Mouse (Mus musculus) heart, embryonic 14.5 days (tissue): ENCODE measurements at regions not wholly inside any gene's neighbourhood (a gene's known extent, or its start where the extent isn't known, plus 50 kb on each side); places are given as distances from the start of the nearest gene placed in this dataset.

Experiments
- ATAC-seq: fragments of 200-750 bp; cut with Nextera tagmentation; 2 replicates; pipeline ENCODE4 v1.8.0; 2017; ENCODE audit warnings: low read depth, moderate TSS enrichment; ENCODE audit not compliant: insufficient number of reproducible peaks, insufficient read depth, low FRiP score
- H3K27ac ChIP-seq, 2 experiments: fragments of 200-500 bp in 1 of 2; fragments of 300-500 bp in 1 of 2; sonication (generic) in 1 of 2; replicated peaks in 1 of 2; 2 replicates each; pipeline ENCODE4 v1.5.1; 2012 to 2014; ENCODE audit warnings: low read depth in 2 of 2, low read length in 2 of 2, control low read depth in 1 of 2, mild to moderate bottlenecking in 1 of 2, mixed read lengths in 1 of 2; ENCODE audit not compliant: control insufficient read depth in 1 of 2, insufficient read depth in 1 of 2
- H3K27me3 ChIP-seq: fragments of 300-500 bp; sonication (generic); 2 replicates; pipeline ENCODE4 v1.6.1; 2014; ENCODE audit warnings: mild to moderate bottlenecking, low read length, control low read depth; ENCODE audit not compliant: control insufficient read depth, insufficient read depth
- H3K36me3 ChIP-seq: fragments of 300-500 bp; sonication (generic); 2 replicates; pipeline ENCODE4 v1.6.1; 2014; ENCODE audit warnings: mild to moderate bottlenecking, control low read depth, low read length, mixed read lengths; ENCODE audit not compliant: control insufficient read depth, insufficient read depth
- H3K4me1 ChIP-seq, 2 experiments: fragments of 200-500 bp in 1 of 2; fragments of 300-500 bp in 1 of 2; sonication (generic) in 1 of 2; 2 replicates each; pipeline ENCODE4 v1.6.1; 2012 to 2014; ENCODE audit warnings: low read length in 2 of 2, control low read depth in 1 of 2, mixed read lengths in 1 of 2; ENCODE audit not compliant: control insufficient read depth in 2 of 2, insufficient read depth in 2 of 2
- H3K4me2 ChIP-seq: fragments of 300-500 bp; sonication (generic); 2 replicates; pipeline ENCODE4 v1.6.1; 2014; ENCODE audit warnings: mild to moderate bottlenecking, low read length
- H3K4me3 ChIP-seq, 2 experiments: fragments of 200-500 bp in 1 of 2; fragments of 300-500 bp in 1 of 2; sonication (generic) in 1 of 2; 2 replicates each; pipeline ENCODE4 v1.5.1; 2012 to 2014; ENCODE audit warnings: low read length in 2 of 2, mild to moderate bottlenecking in 2 of 2, control low read depth in 1 of 2, low read depth in 1 of 2, moderate library complexity in 1 of 2; ENCODE audit not compliant: control insufficient read depth in 1 of 2, insufficient read depth in 1 of 2
- H3K9ac ChIP-seq: fragments of 300-500 bp; sonication (generic); 2 replicates; pipeline ENCODE4 v1.6.1; 2014; ENCODE audit warnings: mild to moderate bottlenecking, low read length
- H3K9me3 ChIP-seq: fragments of 300-500 bp; sonication (generic); 2 replicates; pipeline ENCODE4 v1.6.1; 2016; ENCODE audit warnings: low read length, control low read depth; ENCODE audit not compliant: control insufficient read depth
- WGBS: fragments of 180-500 bp; shearing (Covaris S2); extraction: QIAGEN DNeasy Blood & Tissue Kit; methylation state at CpG from one replicate; pipeline ENCODE4 v1.1.7; 2014; 5-methylcytosine and 5-hydroxymethylcytosine counted together

DNA sequence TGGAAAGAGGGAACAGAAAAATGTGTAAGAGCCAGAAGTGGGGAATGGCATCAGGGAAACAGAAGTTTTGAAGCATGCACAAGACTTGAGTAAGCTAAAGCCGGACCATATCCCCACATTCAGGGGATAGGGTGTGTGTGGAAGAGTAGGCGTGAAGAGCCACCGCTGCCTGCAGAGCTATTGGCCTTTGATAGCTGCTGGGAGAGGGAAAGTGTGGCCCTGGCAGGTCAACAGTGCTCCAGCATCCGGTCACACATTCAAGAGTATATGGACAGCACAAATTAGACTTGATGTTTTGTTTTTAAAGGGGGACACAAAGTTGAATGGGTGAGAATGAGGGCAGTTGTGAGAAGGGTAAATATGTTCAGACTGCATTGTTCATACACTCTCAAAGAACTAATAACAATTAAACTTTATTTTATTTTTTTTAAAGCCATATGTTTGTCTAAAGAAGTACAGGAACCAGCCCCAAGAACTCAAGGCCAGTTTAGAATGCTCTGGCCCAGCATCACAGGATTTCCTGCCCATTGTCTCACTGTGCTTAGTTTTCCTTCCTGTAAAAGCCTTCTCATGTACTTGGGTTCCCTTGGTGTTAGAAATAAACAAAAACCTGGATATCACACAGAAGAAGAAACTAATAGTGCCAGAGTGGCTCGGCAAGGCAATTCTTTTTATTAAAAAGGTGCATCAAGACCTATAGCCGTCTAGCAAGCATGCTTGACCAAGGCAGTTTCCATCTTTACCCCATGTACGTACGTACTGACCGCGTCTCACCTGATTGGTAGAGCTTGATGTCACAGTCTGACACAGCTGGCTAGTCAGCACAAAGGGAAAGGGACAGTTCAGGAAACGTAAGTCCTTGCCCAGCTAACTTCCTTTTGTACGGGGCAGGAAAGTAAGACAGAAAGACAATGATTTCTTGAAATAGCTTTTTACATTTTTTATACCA is 144.6 kb upstream of the Rbbp6 start:
- peak; percentile 76 for ATAC-seq
- Histone ChIP-seq H3K27ac (peak overlapping the region; percentile 66 to 69), H3K4me3 (no peak overlapping the region), H3K4me1 (no peaks in the 10 kb centered on the region), H3K27me3 (no peaks in the 10 kb centered on the region), H3K4me2 (no peak overlapping the region), H3K9ac (no peak overlapping the region), H3K9me3 (no peaks in the 10 kb centered on the region), H3K36me3 (no peaks in the 10 kb centered on the region)
- WGBS = 58% methylated on average over 12 of the region's 12 CpGs

- no peak overlapping the region for H3K4me2 ChIP-seq
- H3K9me3 ChIP-seq = no peaks in the 10 kb centered on the region
- no peaks in the 10 kb centered on the region for H3K4me1 ChIP-seq
- no peak overlapping the region for H3K9ac ChIP-seq
- H3K36me3 ChIP-seq = no peaks in the 10 kb centered on the region
- ATAC-seq = no peak
- H3K4me3 ChIP-seq = no peak overlapping the region
- no peak overlapping the region for H3K27ac ChIP-seq
- H3K27me3 ChIP-seq = no peaks in the 10 kb centered on the region
- 64% methylated on average over 6 of the region's 6 CpGs for WGBS
Observed at GRCm38 (mm10) chr7:122823429-122823828, 142.1 kb upstream of the Rbbp6 start.

DNA sequence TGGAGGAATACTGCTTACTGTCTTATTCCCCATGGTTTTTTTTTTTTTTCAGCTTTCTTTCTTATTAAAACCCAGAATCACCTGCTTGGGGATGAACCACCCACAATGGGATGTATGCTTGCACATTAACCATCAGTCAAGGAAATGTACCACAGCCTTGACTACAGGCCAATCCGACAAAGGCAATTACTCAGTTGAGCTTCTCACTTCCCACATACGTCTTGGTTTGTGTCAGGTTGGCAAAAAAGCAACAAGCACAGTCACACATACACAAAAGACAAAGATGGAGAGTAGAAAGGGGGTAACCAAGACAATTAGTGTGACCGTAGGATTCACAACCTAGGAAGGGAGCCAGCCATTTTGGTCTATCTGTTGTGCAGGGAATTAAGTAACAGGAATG is 126.4 kb upstream of the Rbbp6 start:
- 79% methylated on average over 3 of the region's 3 CpGs for WGBS
- Histone ChIP-seq H3K27me3 (no peaks in the 10 kb centered on the region), H3K27ac (no peak overlapping the region), H3K9me3 (no peaks in the 10 kb centered on the region), H3K36me3 (no peaks in the 10 kb centered on the region), H3K4me2 (no peak overlapping the region), H3K4me1 (no peaks in the 10 kb centered on the region), H3K4me3 (no peak overlapping the region), H3K9ac (no peak overlapping the region)
- no peak for ATAC-seq

- Histone ChIP-seq H3K4me2 (no peak overlapping the region), H3K4me3 (no peak overlapping the region), H3K27ac (no peak overlapping the region), H3K9me3 (no peaks in the 10 kb centered on the region), H3K9ac (no peak overlapping the region), H3K27me3 (no peaks in the 10 kb centered on the region), H3K4me1 (no peaks in the 10 kb centered on the region), H3K36me3 (no peaks in the 10 kb centered on the region)
- 72% methylated on average over 2 of the region's 2 CpGs for WGBS
- no peak for ATAC-seq
Observed at GRCm38 (mm10) chr7:122844831-122845230, 120.7 kb upstream of the Rbbp6 start.

- H3K4me3 ChIP-seq = no peak overlapping the region
- H3K9ac ChIP-seq = no peak overlapping the region
- no peaks in the 10 kb centered on the region for H3K27me3 ChIP-seq
- H3K4me2 ChIP-seq = no peak overlapping the region
- no peaks in the 10 kb centered on the region for H3K4me1 ChIP-seq
- ATAC-seq = no peak
- 63% methylated on average over 5 of the region's 5 CpGs for WGBS
- no peak overlapping the region for H3K27ac ChIP-seq
- H3K9me3 ChIP-seq = no peaks in the 10 kb centered on the region
- no peaks in the 10 kb centered on the region for H3K36me3 ChIP-seq
Observed at GRCm38 (mm10) chr7:122847376-122847775, 118.1 kb upstream of the Rbbp6 start.

DNA sequence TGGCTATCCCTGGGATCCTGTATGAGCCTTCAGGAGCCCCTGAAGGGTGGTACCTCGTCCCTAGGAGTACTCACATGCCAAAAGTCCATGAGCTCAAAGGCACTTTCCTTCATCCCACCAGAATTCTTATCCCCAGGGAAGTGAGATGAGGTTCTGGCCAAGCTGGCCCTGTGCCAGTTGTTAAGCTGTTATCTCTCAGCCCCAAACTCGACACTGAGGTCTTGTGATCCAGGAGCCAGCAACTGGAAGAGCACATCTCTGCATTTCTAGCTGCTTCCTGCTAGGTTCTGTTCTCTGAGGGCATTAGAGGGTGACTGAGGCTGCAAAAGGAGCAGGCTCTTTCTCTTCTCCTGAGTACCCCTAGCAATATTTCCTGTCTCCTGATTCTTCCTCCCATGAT is 92.1 kb upstream of the Rbbp6 start:
- no peak overlapping the region for H3K9ac ChIP-seq
- no peaks in the 10 kb centered on the region for H3K27me3 ChIP-seq
- H3K4me3 ChIP-seq = no peak overlapping the region
- no peak overlapping the region for H3K4me2 ChIP-seq
- no peak overlapping the region for H3K27ac ChIP-seq
- WGBS = 21% methylated on average over 2 of the region's 2 CpGs
- H3K4me1 ChIP-seq = no peaks in the 10 kb centered on the region; a peak in 1 of 4 replicates
- no peaks in the 10 kb centered on the region for H3K36me3 ChIP-seq
- no peaks in the 10 kb centered on the region for H3K9me3 ChIP-seq
- no peak for ATAC-seq

GRCm38 (mm10) chr7:122876286-122876685 is 89.2 kb upstream of the Rbbp6 start:
- Histone ChIP-seq H3K4me3 (no peak overlapping the region), H3K9me3 (no peaks in the 10 kb centered on the region), H3K4me1 (no peaks in the 10 kb centered on the region; a peak in 1 of 4 replicates), H3K36me3 (no peaks in the 10 kb centered on the region), H3K9ac (no peak overlapping the region), H3K27me3 (no peaks in the 10 kb centered on the region), H3K27ac (no peak overlapping the region), H3K4me2 (no peak overlapping the region)
- WGBS = 78% methylated on average over 6 of the region's 6 CpGs
- no peak for ATAC-seq
